Mouse (Mus musculus) WW6 (cell line): ENCODE measurements around the gene Dcp1b.

Experiments
- DNase-seq: peaks from one replicate; pipeline ENCODE4 v3.0.0-alpha.2; 2013; ENCODE audit warnings: low read depth, low spot score

Gene Dcp1b

DNA sequence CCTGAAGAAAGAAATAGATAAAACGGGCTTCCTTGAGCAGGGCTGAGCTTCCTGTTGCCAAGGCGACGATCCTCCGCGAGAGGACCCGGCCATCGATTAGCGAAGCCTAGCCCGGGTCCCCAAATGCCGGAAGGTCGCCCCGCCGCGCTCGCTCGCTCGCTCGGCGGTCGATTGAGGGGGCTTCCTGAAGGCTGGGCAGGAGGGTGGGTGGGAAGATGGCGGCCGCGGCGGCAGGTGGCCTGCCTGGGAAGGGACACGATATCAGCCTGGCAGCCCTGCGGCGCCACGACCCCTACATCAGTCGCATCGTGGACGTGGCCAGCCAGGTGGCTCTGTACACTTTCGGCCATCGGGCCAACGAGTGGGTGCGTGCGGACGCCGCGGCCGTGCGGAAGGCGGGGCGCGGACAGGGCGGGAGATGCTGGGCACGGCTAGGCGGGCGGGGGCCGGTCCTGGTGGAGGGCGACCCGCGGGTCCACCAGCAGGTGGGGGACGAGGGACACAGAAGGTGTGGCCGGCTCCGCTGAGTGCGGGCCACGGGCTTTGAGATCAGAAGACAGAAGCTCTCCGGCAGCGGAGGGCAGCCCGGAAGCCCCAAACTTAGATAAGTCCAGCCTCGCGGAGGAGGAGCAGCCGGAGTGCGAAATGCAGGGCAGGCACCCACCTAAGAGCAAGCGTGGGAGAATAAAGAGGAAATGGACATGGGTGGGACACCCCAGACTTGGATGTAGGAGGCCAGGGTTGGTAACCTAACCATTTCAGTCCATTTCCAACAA, at the start of gene Dcp1b:
Dcp1b (plus strand) TSS at position 176 of the 776 bp plus-strand sequence.
- DNase-seq: peak; percentile 90

DNA sequence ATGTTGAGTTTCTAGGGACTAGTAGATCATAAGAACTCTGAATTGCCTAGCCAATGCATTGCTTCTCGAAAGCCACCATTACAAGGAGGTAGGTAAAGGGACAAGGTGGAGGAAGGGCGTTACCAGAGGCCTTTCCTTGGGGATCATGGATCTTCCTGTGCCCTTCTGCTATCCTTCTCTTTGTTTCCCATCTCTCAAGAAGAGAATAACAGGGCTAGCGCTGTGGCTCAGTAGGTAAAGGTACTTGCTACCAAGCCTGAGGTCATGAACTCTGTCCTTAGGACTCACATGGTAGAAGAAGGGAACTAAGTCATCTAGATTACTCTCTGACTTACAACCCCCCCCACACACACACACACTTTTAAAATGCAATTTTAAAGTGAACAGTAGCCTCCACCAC, 48.1 kb upstream of the Dcp1b start:
- DNase-seq: no peak

DNA sequence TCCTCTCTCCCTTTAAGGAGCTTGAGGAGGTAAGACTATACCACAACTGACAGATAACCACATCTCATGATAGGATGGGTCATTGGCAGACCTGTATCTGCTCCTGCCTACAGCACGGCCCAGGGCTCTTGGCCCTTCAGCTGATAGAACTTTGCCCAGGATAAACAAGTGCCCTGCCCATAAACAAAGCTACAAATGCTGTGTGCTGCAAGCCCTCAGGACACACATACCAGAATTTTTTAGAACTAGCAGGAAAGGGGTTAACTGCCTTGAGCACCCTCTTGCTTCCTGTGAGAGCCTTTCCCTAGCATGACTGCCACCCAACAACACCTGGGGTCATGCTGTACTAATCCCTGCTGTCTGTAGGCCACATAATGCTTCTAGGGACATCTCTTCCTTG, 47.0 kb upstream of the Dcp1b start:
- DNase-seq: no peak

DNA sequence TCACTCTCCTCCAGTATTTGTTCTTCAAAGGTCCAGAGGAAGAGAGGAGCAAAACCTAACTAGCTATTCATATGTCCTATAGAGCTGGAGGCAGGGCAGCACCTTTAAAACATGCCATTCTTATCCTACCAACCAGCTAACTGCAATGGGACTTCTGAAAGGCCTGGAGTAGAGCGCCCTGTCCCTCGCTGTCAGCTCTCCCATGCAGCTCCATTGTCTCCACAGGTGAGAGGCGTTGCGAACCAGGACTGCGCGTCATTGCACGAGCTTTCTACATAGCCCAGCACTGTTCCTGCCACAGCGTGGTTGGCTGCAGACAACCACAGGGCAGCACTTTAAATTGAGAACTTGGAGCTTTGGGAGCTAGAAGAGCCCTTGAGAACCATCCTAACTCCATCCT, 46.5 kb upstream of the Dcp1b start:
- no peak for DNase-seq

DNA sequence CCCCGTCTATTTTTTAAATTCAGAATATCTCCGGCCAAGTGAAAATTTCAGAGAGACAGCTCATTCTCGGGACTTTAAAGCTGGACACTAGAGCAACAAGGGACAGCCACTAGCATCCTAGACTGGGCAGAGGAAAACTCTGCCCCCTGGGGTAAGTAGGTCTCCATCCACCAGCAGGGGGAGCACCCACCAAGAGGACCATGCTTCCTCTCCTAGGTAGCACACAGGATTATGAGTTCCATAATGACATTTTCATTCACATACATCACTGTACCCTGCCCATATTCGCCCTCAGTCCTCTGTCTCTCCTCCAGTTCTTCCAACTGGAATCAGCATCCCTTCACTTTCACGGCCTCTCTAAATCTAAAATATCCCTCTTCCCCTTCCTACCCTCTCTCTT, 45.4 kb upstream of the Dcp1b start:
- no peak for DNase-seq

DNA sequence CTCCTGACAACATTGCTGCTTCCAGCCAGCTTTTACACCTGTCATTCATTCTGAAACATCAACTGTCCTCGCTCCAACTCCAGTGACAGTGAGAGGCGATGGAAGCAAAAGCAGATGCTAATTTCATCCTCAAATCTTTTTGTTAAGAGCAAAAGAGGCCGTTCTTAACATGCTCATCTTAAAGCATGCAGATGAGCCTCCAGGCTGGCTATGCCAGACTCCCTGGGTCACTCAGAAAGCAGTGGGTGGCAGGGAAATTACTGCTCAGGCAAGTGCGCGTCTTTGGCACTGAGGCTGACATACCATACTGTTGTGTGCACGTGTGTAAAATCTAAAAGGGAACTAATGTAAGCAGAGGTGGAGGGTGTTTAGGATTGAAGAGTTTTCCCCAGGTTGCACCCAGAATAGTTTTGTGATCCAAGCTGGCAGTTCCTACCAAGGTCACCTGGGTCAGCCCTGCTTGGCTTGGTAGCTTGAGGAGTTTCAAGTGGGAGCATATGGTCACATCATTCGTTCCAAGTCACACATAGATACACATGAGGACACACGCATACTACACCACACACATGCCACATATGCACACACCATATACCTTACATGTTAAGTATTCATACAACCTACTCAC, 42.8 kb upstream of the Dcp1b start:
- no peak for DNase-seq

DNA sequence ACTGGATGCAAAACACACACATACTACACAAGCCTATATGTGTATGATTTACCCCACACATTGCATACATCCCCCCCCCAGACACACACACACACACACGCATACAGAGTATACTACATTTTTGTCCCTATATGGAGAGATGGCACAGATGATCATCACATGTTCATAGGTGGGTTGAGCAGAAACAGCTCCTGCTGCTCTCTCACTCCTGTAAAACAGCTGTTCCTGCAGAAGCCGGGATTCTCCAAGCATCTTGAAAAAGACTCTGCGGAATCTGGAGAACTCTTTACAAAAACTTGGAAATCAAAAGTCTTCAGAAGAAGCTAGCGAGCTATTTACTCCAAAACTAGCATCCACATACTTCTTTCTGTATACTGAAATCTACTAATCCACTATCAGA, 42.2 kb upstream of the Dcp1b start:
- no peak for DNase-seq

DNA sequence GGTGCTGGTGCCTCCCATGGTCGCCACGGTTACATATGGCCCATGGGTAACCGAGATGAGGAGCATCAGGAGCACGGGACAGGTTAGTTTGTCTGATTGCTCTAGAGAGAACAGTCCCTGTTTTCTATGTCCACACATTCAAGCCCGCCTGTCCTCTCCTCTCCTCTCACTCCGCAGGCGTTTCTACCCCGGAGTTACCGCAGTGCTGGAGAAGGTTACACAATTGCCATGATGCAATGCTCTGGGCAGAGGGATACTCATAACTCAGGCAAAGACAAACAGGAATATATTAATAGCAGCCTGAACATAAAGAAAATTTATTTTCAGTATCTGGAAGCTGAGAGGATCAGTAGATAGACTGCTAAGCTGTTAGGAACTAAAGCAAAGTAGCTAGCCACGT, 37.3 kb upstream of the Dcp1b start:
- no peak for DNase-seq

DNA sequence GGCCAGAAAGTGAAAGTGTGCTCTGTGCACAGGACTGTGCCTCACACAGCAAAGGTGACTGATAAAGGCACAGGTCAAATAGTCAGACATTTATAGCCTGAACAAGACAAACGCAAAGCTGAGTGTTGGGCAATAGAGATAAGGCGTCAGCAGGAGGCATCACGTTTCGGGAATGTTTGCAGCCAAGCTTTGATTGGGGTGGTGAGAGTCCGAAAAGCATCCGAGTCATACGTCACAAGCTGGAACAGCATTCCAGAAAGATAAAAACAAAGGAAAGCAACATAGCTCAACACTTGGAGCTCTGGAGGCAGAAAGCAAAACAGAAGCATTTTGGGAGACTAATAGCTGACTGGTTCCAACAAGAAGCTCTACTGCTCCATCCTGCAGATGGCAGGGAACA, 35.5 kb upstream of the Dcp1b start:
- no peak for DNase-seq

DNA sequence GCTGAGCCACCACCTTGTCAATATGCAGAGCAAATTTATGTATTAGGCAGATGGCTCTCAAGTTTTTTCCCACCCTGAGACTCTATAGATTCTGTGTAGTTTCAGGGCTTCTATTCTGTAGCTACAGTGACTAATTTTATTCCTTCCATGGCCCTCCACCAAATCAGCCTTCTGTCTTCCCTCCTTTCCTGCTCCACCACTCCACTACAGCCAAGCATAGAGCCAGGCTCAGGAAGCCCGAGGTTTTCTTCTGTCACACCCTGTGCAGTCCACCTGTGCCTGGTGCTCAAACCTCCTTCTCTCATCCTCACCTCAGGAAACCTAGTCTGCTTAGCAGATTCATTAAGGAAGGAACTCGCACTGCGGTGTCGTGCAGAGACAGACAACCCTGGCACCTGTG, 29.9 kb upstream of the Dcp1b start:
- no peak for DNase-seq

DNA sequence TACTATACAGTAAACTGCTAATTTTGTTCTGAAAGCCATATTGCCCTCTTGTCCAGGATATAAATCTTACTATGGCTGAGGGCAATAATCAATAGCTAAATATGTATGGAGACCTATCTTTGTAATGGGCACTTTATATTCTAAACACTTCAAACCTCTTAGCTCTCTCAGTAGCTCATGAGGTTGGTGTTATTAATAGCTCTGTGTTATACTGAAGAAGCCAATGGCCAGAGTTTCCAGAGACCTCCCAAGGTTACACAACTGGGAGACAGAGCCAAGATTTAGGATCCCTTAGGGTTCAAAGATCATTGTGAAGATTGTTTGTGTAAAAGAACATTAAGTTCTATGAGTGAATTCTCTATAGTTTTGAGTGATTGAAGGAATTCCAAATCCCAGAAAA, 9.4 kb upstream of the Dcp1b start:
- no peak for DNase-seq

DNA sequence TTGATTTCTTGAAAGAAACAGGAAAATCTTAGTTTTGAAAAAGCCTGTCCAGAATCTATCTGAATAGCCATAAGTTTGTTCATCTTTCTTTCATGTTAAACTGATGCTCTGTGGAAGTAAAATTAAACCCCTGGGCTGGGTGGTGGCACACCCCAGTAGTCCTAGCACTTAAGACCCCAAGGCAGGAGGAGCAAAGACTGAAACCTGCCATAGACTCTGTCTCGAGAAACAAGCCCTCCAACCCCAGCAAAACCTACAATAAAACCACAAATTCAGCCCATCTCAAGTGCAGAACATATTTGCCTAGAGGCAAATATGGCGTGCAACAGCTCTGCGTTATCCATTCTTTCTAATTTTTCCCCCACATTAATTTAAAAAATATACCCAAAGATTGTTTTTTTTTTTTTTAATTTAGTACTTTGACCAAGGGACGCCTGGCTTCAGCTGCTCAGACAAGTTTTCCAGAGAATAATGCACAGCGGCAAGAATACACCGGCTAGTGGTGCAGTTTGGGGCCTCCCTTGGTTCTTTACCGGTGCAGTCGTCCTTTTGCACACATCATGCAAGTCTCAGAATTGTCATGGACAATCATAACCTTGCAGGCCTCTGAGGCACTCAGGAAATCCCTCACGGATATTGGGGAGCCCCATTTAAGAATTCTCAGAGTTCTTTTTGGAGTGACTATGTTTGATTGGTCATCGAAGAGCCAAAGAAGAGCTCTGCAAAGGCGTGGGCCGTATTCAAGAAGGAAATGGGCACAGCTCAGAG, 562 bp upstream of the Dcp1b start:
- DNase-seq: no peak

DNA sequence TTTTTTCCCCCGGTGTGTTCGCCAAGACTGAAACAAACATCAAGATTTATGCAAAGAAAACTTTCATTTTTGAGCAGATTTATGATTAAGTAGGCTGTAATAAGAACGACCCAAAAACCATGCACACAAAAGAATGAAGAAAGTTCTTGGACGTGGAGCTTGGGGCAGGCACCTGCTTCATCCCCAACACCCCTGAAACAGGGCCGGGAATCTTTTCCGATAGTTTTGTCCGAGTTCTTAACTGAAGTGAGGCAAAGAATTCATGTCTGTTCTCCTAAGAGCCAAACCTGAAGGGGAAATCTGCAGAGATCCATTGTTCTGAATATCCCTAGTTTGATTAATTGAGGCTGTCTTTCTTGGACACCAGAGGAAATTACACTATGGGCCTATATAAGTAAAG, 1.1 kb downstream of the Dcp1b start:
- no peak for DNase-seq

DNA sequence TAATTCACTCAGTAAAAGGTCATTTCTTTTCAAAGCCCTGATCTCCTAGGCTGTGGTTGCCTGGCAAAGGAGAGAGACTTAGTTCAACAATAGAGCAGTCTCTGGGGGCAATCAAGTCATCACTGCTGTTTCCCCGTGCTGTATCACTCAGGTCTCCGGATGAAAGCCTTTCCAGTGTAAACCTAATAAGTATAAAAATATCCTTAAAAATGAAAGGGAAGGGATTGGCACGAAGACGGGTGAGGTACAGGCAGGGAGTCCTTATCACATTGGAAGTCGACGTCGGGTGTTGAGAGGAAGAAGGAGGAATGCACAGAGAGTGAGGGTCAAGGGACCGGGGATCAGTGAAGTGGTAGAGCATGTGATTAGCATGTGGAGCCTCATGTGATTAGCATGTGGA, 2.0 kb downstream of the Dcp1b start:
- no peak for DNase-seq

DNA sequence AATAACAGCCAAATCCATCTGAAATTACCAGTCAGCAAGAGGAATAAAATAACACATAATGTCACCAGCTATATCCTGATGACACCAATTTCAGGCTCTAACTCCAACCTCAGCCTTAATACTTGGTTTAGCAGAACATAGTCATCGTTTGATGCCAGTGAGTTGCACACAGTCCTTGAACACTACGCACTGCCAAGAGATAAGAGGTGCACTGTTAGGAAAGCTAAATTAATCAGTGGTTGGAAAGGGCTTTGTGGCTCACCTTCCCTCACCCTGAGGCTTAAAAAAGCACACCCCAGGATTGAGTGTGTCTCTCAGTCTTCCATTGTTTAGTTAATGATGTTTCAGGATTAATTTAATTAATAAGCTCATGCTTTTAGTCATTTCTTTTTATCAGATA, 5.1 kb downstream of the Dcp1b start:
- no peak for DNase-seq

DNA sequence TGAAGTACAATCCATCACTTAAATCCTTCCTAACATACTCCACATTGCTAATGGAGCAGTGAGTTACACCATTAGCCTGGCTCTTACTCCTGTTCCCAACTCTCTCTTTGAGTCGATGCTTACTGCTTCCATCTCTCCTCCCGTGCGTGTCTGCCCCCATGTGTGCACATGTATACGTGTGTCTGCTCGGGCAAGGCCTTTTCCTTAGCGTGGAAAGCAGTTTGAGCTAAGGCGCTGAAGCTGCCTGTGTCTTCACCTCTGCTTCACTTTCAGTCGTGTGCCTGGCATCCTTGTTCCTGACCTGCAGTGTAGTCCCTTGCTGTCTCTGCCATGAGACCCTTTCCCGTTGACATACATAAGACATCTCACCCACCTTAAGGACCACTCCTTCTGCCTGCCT, 7.2 kb downstream of the Dcp1b start:
- no peak for DNase-seq

DNA sequence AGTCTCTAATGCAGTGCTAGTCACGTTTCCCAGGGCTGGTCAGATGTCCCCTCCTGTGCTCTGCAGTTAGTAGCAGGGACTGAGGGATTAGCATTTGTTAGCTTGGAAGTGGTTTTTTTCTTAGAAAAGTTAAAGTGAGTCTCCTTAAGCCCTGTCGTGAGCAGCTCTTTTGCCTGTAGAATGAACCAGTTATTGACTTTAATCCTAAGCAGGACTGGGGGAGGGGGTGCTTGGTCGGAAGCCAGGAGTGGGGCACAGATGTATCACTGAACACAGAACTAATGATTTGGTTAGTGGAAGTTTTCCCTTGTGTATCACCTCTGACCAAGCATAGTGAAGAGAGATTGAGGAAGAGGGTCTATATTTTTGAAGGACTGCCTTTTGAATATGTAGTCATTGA, 8.7 kb downstream of the Dcp1b start:
- no peak for DNase-seq

DNA sequence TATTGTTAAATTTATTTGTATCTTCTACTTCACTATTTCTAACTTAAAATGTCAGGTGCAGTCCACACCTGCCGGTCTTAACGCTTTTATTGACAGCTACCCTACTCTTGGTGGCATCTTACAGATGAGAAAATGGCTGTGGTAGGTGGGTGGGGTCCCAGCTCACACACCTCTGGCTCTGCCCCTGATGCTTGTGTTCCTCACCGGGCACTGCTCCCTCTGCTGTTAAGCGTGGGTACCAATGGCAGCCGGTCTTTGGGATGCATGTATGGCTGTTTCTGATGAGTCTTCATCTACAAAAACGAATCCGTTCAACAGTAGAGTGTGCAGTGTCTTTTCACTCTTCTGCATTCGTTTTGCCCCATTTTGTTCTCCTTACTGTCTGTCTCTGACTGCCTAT, 11.6 kb downstream of the Dcp1b start:
- DNase-seq: no peak

DNA sequence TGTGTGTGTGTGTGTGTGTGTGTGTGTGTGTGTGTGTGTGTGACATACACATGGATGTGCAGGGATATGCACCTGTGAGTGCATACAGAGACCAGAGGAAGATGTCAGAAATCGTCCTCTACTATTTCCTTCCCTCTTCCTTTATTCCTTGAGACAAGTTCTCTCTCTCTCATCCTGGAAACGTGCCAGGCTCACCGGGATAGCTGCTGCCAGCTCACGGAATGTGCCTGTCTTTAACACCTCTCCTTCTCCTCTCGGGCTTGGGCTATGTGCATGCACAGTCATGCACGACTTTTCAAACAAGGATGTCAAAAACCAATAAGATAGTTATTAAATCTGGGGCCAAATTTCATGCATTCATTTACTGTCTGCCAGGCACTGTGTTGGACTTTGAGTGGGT, 12.6 kb downstream of the Dcp1b start:
- no peak for DNase-seq

DNA sequence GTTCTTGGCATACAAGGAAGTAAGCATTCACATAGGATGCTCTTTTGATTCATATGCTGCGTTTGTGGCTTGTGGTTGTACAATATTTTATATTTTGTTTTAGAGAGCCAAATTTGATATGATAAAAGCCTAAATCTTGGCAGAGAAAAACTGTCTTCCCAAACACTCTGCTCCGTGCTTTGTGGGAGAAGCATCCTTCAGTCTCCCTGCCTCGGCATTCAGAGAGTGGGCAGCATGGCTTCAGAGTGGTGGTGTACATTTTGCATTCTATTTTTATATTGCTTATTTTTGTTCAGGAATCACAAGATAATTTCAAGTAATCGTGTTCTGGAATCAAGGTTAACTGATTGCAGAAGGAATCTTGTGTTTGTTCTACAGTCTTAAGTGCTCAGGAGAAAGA, 16.4 kb downstream of the Dcp1b start:
- no peak for DNase-seq

DNA sequence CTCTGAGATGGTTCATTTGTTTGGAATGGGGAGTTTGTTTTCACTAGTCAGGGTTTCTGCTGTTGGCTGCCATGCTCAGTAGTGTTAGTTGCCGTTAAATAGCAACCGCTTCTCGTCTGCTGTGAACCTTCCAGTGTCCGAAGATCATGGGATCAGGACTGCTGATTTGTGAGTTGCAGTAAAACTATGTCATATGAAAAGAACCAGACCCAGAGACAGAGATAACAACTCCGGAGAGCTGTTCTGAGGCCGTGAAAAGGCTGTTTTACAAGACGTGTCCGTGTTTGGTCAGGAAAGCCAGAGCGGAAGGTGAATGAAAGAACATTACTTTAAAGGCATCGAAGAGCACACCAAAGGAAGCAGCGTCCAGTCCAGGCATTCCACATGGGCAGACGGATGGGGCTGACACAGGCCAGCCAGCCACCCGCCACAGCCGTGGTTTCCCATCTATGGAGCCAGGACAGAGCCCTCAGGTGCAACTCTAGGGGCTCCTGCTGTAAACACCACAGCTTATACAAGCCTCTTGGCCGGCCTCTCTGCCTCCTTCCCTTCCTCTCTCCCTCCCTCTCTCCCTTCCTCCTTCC, 18.6 kb downstream of the Dcp1b start:
- no peak for DNase-seq

DNA sequence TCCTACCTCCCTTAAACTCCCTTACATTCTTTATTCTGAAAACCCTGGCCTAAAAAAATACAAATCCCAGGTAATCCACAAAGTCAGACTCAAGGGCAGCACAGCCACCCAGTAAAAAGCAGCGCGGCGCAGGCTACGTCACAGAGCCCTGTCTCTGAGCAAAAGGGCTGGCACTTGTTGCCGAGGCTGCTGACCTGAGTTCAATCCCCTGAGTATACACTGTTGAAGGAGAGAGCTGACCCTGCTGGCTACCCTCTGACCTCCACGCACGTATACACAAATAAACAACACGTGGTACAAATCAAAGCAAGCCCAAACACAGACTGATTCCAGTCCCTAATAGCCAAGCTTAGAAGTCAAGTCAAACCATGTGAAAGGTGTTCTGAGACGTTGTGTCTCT, 19.1 kb downstream of the Dcp1b start:
- no peak for DNase-seq

DNA sequence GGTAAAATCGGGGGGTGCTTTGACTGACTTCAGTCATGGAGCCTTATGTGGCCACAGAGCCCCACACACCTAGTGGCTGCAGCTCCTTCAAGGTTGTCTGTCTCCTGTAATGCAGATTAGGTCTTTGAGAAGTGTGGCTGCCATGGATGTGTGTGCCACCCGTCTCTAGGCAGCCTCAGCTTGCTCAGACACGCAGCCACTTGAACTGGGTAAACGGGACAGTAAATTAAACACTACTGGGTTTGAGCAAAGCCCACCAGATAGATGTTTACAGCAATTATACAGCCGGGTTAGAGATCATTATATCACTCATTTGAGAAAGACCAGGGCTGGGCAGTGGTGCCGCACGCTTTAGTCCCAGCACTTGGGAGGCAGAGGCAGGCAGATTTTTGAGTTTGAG, 19.5 kb downstream of the Dcp1b start:
- DNase-seq: no peak
